Mouse (Mus musculus) liver, postnatal 0 days (tissue): ENCODE measurements around the gene Ipo5.

ENCODE experiments used
- CTCF ChIP-seq: sonication (generic); IDR thresholded peaks from 2 replicates; pipeline ENCODE4 v1.5.1; 2016; ENCODE audit warnings: antibody characterized with exemption, low read depth
- EP300 ChIP-seq: IDR thresholded peaks from 2 replicates; pipeline ENCODE4 v1.6.1; 2016; ENCODE audit warnings: antibody characterized with exemption, low read depth, mild to moderate bottlenecking

DNA sequence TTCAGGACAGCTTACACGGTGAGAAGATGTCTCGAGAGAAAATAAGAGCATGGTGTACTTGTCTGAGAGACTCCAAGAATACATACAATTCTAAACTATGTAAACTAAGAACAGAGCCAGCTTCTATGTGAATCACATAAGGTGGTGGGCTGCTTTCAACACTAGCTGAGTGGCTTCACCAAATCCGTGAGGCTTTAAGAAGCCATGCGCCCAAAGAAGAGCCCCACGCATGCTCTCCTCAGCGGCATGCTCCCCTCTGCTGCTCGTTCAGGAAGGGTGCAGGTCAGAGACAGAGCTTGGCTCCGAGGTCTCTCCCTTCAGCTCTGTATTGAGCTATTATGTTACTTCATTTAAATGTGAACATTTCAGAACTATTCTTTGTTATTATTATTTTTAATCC, 18.7 kb upstream of the Ipo5 start:
- TF ChIP-seq CTCF, result no peak
- no peak for TF ChIP-seq EP300
